Mouse (Mus musculus): ENCODE results near the gene Trpc4. TPM values are rescaled to one million over a fixed set of nuclear protein-coding genes. Genes with fewer than 3 reads are reported as not detected.

The Trpc4 gene
- polyA plus RNA-seq, 1 experiment from 2014 or later: 3.9 TPM

DNA sequence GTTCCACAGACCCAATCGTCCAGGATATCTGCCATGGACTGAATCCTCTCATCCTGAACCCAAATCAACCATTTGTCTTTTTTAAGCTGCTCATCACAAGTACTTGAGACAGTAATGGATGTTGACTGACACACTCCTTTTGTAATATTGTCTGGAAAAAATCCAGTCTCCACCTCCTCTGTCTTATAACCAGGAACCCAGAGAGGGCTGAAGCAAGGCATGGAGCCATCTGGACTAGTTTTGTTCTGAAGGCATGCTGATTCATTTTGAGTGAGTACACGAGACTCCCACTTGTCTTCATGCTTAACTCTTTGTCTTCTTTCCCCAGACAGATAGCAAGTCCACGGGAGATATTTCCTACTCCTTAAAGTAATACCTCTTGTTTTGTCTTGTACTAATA lies 54.3 kb downstream of the Trpc4 start:
- ATAC-seq: no peak
- 80% methylated on average over 3 of the region's 3 CpGs for WGBS
- Histone ChIP-seq H3K9ac (replicated peaks) (no peak overlapping the region), H3K27me3 (no peaks in the 10 kb centered on the region), H3K36me3 (no peaks in the 10 kb centered on the region), H3K27ac (no peak overlapping the region), H3K9me3 (no peaks in the 10 kb centered on the region), H3K4me2 (replicated peaks) (no peak overlapping the region), H3K4me3 (replicated peaks) (no peak overlapping the region), H3K4me1 (replicated peaks) (no peaks in the 10 kb centered on the region)

DNA sequence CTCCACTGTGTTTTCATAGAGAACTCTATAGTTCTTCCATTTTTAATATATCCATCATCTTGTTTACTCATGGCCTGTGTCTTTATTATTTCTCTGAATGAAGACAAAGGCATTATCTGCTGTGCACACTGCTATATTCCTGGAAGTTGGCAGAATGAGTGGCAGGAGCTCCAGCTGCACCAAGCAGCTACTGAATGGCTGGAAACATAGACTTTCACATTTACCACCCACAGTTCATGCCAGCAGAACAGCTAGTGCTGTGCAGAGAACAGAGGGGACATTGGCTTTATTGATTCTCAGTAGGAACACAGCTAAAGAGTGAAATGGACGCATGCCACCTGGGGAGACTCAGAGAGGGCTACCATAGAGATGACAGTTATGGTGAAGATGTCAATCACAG lies 55.6 kb downstream of the Trpc4 start:
- H3K27ac ChIP-seq: no peak overlapping the region
- no peak overlapping the region for H3K9ac ChIP-seq (replicated peaks)
- H3K27me3 ChIP-seq: no peaks in the 10 kb centered on the region
- H3K4me1 ChIP-seq (replicated peaks): no peaks in the 10 kb centered on the region
- no peaks in the 10 kb centered on the region for H3K36me3 ChIP-seq
- no peak overlapping the region for H3K4me3 ChIP-seq (replicated peaks)
- ATAC-seq: no peak
- 76% methylated on average over 1 of the region's 1 CpGs for WGBS
- H3K4me2 ChIP-seq (replicated peaks): no peak overlapping the region
- H3K9me3 ChIP-seq: no peaks in the 10 kb centered on the region

DNA sequence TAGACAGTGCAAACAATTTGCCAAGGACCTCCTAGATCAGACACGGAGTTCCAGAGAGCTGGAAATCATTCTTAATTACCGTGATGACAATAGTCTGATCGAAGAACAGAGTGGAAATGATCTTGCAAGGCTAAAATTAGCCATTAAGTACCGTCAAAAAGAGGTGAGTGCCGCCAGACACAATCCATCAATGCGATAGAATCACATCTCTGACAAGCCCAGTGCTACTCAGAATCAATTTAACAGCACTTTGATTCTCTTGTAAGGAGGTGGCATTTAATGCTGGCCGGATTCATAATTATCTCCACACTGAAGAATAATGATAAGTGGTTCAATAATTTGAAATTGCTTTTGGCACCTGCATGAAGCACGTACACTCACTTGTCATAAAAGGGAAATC lies 66.7 kb downstream of the Trpc4 start:
- no peak for ATAC-seq
- H3K4me1 ChIP-seq (replicated peaks): no peaks in the 10 kb centered on the region
- H3K4me2 ChIP-seq (replicated peaks): no peak overlapping the region
- H3K27ac ChIP-seq: no peak overlapping the region
- no peaks in the 10 kb centered on the region for H3K36me3 ChIP-seq
- no peak overlapping the region for H3K4me3 ChIP-seq (replicated peaks)
- WGBS: 79% methylated on average over 8 of the region's 8 CpGs
- H3K9ac ChIP-seq (replicated peaks): no peak overlapping the region
- no peaks in the 10 kb centered on the region for H3K9me3 ChIP-seq
- H3K27me3 ChIP-seq: no peaks in the 10 kb centered on the region

DNA sequence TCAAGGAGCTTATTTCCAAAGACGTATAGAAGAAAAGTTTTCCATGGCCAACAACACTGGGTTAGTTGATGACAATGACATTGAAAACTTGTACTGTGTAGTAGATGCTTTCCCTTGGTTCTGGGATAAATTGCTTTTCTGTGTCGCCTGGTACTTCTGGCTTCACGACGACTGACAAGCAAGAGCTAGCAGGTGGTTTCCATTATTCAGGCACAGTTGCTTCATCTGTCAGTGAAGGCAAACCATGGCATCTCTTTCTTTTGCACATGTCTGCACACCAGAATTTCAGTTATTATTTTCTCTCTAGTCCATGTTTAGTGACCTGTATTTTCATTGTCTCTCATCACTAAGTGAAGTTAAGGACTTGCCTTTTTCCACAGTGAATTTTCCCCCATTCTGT lies 72.6 kb downstream of the Trpc4 start:
- Histone ChIP-seq H3K9ac (replicated peaks) (no peak overlapping the region), H3K4me3 (replicated peaks) (no peak overlapping the region), H3K36me3 (no peaks in the 10 kb centered on the region), H3K4me1 (replicated peaks) (no peaks in the 10 kb centered on the region), H3K27me3 (no peaks in the 10 kb centered on the region), H3K27ac (no peak overlapping the region), H3K9me3 (no peaks in the 10 kb centered on the region), H3K4me2 (replicated peaks) (no peak overlapping the region)
- ATAC-seq: no peak
- 72% methylated on average over 4 of the region's 4 CpGs for WGBS

DNA sequence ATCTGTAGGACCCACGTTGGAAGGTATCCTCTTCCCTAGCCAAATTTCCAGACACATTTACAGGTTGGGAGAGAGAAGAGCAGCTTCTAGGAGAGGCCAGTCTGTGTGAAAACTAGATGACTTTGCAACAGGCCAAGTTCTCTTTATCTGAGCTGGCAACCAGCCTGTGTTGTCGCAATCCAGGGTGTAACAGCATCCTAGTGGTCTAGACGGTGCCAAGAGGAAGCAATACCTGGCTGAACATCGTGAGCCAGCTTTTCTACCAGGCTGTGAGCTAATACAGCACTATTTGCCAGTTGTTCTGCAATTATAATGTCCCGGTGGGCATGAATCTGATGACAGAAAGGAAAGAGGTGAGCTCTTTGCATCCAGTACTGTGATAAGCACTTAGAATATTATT lies 83.1 kb downstream of the Trpc4 start:
- Histone ChIP-seq H3K4me1 (replicated peaks) (no peaks in the 10 kb centered on the region), H3K4me2 (replicated peaks) (no peak overlapping the region), H3K4me3 (replicated peaks) (no peak overlapping the region), H3K9me3 (no peaks in the 10 kb centered on the region), H3K9ac (replicated peaks) (no peak overlapping the region), H3K36me3 (no peaks in the 10 kb centered on the region), H3K27me3 (no peaks in the 10 kb centered on the region), H3K27ac (no peak overlapping the region)
- WGBS: 80% methylated on average over 5 of the region's 5 CpGs
- no peak for ATAC-seq

DNA sequence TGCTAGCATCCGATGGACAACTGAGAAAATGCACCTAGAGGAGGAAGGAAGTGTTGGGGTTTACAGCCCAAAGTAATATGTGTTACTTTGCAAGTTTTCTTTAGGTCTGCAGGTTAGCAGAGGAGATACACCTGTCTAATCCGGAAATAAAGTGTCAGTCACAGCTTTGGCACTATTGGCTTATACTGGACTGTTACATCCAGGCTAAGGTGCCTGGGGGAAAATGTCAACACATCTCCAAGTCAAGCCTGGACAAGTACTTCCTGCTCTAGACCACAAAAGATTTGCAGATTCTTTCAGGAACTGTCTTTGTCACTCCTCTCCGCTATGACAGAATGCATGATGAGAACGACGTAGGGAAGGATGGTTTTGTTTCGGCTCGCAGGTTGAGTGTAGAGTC lies 83.6 kb downstream of the Trpc4 start:
- WGBS: 96% methylated on average over 7 of the region's 7 CpGs
- ATAC-seq: no peak
- Histone ChIP-seq H3K4me2 (replicated peaks) (no peak overlapping the region), H3K9me3 (no peaks in the 10 kb centered on the region), H3K4me3 (replicated peaks) (no peak overlapping the region), H3K4me1 (replicated peaks) (no peaks in the 10 kb centered on the region), H3K9ac (replicated peaks) (no peak overlapping the region), H3K27ac (no peak overlapping the region), H3K36me3 (no peaks in the 10 kb centered on the region), H3K27me3 (no peaks in the 10 kb centered on the region)

DNA sequence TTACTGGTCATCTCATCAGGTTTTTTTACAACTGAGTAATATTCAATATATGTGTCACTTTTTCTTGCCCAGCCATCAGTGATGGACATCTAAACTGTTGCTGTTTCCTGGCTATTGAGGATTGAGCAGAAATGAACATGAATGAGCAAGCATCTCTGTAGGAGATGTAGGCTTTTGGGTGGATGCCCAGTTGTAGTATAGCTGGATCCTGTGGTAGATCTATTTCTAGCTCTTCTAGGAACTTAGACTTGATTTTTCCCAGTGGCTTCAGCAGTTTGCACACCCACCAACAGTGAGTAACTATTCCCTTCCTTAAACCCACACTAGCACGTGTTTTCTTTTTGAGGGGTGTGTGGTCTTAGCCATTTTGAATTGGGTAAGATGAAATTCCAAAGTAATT lies 87.3 kb downstream of the Trpc4 start:
- no peaks in the 10 kb centered on the region for H3K4me1 ChIP-seq (replicated peaks)
- no peaks in the 10 kb centered on the region for H3K36me3 ChIP-seq
- no peak overlapping the region for H3K4me2 ChIP-seq (replicated peaks)
- no peak overlapping the region for H3K4me3 ChIP-seq (replicated peaks)
- no peaks in the 10 kb centered on the region for H3K9me3 ChIP-seq
- no peak overlapping the region for H3K27ac ChIP-seq
- H3K9ac ChIP-seq (replicated peaks): no peak overlapping the region
- WGBS: 82% methylated on average over 1 of the region's 1 CpGs
- ATAC-seq: no peak
- no peaks in the 10 kb centered on the region for H3K27me3 ChIP-seq

DNA sequence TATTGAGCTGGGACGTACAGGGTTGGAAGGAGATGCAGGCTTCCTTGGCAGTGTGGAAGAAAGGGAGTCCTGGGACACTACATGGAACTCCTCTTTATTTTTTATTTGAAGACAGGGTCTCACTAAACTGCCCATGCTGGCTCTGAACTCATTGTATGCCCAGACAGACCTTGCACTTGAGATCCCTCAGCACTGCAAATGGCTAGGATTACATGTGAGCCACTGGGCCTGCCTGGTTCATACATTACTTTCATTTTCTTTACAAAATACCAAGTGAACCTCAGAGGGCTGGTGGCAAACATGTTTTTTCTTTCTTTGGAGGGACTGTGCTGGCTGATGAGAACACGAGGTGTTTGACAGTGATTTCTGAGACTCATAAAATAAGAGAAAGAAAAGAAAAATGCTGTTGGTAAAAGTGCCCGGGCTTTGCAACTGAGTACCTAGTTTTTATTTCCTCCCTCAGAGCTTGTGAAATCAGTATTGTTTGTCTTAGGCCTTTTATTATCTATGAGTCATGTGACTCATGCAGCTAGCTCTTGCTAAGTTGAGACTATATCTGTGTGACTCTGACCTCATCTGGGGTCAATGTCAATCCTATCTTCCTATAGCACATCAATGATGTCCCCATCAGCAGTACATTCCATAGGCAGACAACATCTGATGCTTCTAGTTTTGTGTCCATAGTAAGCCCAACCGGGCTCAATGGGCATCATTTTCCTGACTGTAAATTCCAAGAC lies 89.1 kb downstream of the Trpc4 start:
- H3K27ac ChIP-seq: no peak overlapping the region
- WGBS: 87% methylated on average over 4 of the region's 4 CpGs

DNA sequence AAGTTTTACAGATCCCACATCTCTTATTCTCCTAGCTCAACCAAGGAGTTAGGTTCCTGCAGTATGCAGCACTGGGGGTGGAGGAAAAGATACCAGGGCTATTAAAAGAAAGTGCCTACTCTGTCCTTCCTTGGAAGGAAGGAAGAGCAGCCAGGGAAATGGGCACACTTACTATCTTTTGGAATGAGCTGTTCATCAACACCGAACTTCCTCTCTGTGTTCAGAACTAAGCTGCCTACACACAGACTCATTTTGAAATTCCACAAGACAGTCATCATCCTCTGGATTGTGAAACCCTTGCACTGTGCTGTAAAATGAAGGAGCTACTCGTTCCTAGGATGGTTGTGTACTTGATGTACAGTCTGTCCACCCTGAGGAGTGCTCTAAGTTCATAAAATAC lies 90.6 kb downstream of the Trpc4 start:
- no peaks in the 10 kb centered on the region for H3K27me3 ChIP-seq
- no peak overlapping the region for H3K9ac ChIP-seq (replicated peaks)
- H3K4me2 ChIP-seq (replicated peaks): no peak overlapping the region
- no peaks in the 10 kb centered on the region for H3K36me3 ChIP-seq
- WGBS: 73% methylated on average over 2 of the region's 2 CpGs
- no peak for ATAC-seq
- no peak overlapping the region for H3K4me3 ChIP-seq (replicated peaks)
- no peaks in the 10 kb centered on the region for H3K9me3 ChIP-seq
- no peak overlapping the region for H3K27ac ChIP-seq
- no peaks in the 10 kb centered on the region for H3K4me1 ChIP-seq (replicated peaks)

More for the DNA sequence above, 89.1 kb downstream of the Trpc4 start:
- H3K9me3 ChIP-seq: no peaks in the 10 kb centered on the region
- no peak overlapping the region for H3K4me3 ChIP-seq (replicated peaks)
- H3K9ac ChIP-seq (replicated peaks): no peak overlapping the region
- ATAC-seq: no peak
- no peaks in the 10 kb centered on the region for H3K4me1 ChIP-seq (replicated peaks)
- no peak overlapping the region for H3K4me2 ChIP-seq (replicated peaks)
- no peaks in the 10 kb centered on the region for H3K36me3 ChIP-seq
- no peaks in the 10 kb centered on the region for H3K27me3 ChIP-seq

DNA sequence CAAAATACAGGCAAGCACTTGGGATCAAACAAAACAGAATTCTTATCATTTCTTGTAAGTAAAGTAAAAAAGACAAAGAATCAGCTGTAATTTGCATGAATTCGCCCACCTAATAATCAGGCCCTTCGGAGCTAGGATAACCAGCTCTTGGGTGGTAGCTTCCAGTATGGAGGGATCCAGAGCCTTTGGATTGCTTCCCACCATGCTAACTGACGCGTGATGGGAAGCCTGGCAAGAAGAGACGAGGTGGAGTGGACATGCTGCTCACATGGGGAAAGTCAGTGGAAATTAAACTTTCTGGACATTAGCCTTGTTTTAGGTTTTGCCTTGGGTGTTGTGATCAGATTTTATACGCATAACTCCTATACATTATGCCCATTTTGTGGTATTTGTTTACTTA lies 93.5 kb downstream of the Trpc4 start:
- 92% methylated on average over 6 of the region's 6 CpGs for WGBS
- no peak for ATAC-seq

DNA sequence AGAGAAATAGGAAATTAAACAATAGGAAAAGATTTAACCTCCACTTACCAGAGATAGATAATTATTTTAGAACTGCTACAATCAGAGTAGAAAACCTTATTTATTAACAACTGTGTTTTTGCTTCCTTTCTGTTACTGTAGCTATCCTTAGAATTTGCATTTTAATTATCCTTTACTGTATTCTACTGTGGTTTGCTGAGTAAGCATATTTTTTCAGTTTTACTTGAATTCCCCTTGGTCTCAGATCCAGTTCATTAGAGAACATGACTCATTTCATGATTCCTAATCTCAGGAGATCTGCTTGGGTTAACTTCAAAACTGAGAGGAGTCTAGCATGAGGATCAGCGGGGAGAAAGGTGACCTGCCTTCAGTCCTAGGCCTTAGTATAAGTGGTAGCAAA lies 111.1 kb downstream of the Trpc4 start:
- ATAC-seq: no peak
- Histone ChIP-seq H3K4me1 (replicated peaks) (no peaks in the 10 kb centered on the region), H3K4me3 (replicated peaks) (no peak overlapping the region), H3K36me3 (no peaks in the 10 kb centered on the region), H3K9ac (replicated peaks) (no peak overlapping the region), H3K27me3 (no peaks in the 10 kb centered on the region), H3K9me3 (no peaks in the 10 kb centered on the region), H3K4me2 (replicated peaks) (no peak overlapping the region), H3K27ac (no peak overlapping the region)
- WGBS: 98% methylated on average over 1 of the region's 1 CpGs

More for the DNA sequence above, 93.5 kb downstream of the Trpc4 start:
- Histone ChIP-seq H3K27ac (no peak overlapping the region), H3K9me3 (no peaks in the 10 kb centered on the region), H3K4me2 (replicated peaks) (no peak overlapping the region), H3K36me3 (no peaks in the 10 kb centered on the region), H3K4me1 (replicated peaks) (no peaks in the 10 kb centered on the region), H3K27me3 (no peaks in the 10 kb centered on the region), H3K4me3 (replicated peaks) (no peak overlapping the region), H3K9ac (replicated peaks) (no peak overlapping the region)

DNA sequence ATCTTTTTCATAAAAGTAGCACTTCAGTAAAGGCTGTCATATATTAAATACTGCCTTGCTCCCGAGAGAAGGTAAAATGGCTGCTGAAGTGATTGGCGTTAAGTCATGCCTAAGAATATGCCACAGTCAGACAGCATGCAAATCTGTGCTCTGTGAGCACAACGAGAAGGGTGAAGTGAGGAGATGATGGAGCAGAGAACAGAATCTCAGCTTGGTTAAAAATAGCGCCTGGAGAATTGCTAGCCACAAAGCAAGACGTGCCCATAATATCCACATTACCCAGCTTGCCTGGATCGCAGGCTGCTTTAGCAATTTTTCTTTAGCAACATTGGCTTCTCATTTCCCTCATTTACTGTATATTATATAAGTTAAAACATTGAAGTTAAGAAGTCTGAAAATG lies 113.3 kb downstream of the Trpc4 start:
- Histone ChIP-seq H3K9me3 (no peaks in the 10 kb centered on the region), H3K27me3 (no peaks in the 10 kb centered on the region), H3K36me3 (no peaks in the 10 kb centered on the region), H3K4me3 (replicated peaks) (no peak overlapping the region), H3K4me2 (replicated peaks) (no peak overlapping the region), H3K9ac (replicated peaks) (no peak overlapping the region), H3K4me1 (replicated peaks) (no peaks in the 10 kb centered on the region), H3K27ac (no peak overlapping the region)
- WGBS: 83% methylated on average over 6 of the region's 6 CpGs
- ATAC-seq: no peak

DNA sequence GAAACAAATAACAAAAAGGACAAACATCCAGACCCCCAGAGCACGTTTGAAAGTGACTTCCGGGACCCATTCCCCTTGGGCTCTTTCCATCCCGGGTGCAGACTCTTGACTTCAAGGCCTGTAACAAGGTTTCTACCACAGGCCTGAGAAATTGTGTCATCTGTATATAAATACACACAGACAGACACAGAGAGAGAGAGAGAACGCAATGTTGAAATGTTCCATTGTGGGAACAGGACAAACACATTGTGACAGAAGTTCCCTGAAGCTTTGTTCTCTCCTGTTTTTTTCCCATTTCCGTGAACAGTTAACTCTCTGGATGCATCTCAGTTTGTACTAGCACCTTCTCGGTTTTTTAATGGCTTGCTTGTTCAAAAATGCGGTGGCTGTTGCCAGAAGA lies 118.8 kb downstream of the Trpc4 start:
- Histone ChIP-seq H3K27me3 (no peaks in the 10 kb centered on the region), H3K4me3 (replicated peaks) (no peak overlapping the region), H3K4me2 (replicated peaks) (no peak overlapping the region), H3K4me1 (replicated peaks) (no peaks in the 10 kb centered on the region), H3K9me3 (no peaks in the 10 kb centered on the region), H3K36me3 (no peaks in the 10 kb centered on the region), H3K9ac (replicated peaks) (no peak overlapping the region), H3K27ac (no peak overlapping the region)
- no peak for ATAC-seq
- 87% methylated on average over 7 of the region's 7 CpGs for whole genome bisulfite sequencing

All from midbrain, embryonic 13.5 days (tissue).